Mouse (Mus musculus): Measurements from ENCODE around the gene Tmigd3. TPM values are rescaled to one million over a fixed set of nuclear protein-coding genes. Genes with fewer than 3 reads are reported as not detected.

The Tmigd3 gene
- polyA plus RNA-seq, 1 experiment from 2014 or later: not detected

- Histone ChIP-seq H3K4me3 (ENCODE audit: low read depth, low read length) (no peak overlapping the region), H3K36me3 (ENCODE audit: control insufficient read depth, insufficient read depth, low read length) (no peaks in the 10 kb centered on the region), H3K9ac (replicated peaks; ENCODE audit: low read depth, low read length) (no peak overlapping the region), H3K4me1 (ENCODE audit: control insufficient read depth, insufficient read depth, low read length) (no peaks in the 10 kb centered on the region), H3K27ac (ENCODE audit: low read depth, low read length) (no peak overlapping the region), H3K4me2 (ENCODE audit: low read depth, low read length) (no peak overlapping the region), H3K9me3 (ENCODE audit: control insufficient read depth, low read length) (no peaks in the 10 kb centered on the region), H3K27me3 (ENCODE audit: control insufficient read depth, insufficient read depth, low read length) (no peaks in the 10 kb centered on the region)
- WGBS: 44% methylated on average over 2 of the region's 2 CpGs
- ATAC-seq (ENCODE audit: low read depth): no peak
These were observed 2.6 kb upstream of the Tmigd3 start for GRCm38 (mm10) chr3:105868135-105868534.

- H3K27me3 ChIP-seq (ENCODE audit: control insufficient read depth, insufficient read depth, low read length): no peaks in the 10 kb centered on the region
- 58% methylated on average over 6 of the region's 6 CpGs for WGBS
- no peak overlapping the region for H3K4me3 ChIP-seq (ENCODE audit: low read depth, low read length)
- H3K9ac ChIP-seq (replicated peaks; ENCODE audit: low read depth, low read length): no peak overlapping the region
- H3K36me3 ChIP-seq (ENCODE audit: control insufficient read depth, insufficient read depth, low read length): no peaks in the 10 kb centered on the region
- H3K9me3 ChIP-seq (ENCODE audit: control insufficient read depth, low read length): no peaks in the 10 kb centered on the region
- H3K27ac ChIP-seq (ENCODE audit: low read depth, low read length): no peak overlapping the region
- no peak overlapping the region for H3K4me2 ChIP-seq (ENCODE audit: low read depth, low read length)
- ATAC-seq (ENCODE audit: low read depth): no peak
- no peaks in the 10 kb centered on the region for H3K4me1 ChIP-seq (ENCODE audit: control insufficient read depth, insufficient read depth, low read length)
These were observed 1.3 kb downstream of the Tmigd3 start for GRCm38 (mm10) chr3:105872034-105872433.

- Histone ChIP-seq H3K9ac (replicated peaks; ENCODE audit: low read depth, low read length) (no peak overlapping the region), H3K27ac (ENCODE audit: low read depth, low read length) (no peak overlapping the region), H3K27me3 (ENCODE audit: control insufficient read depth, insufficient read depth, low read length) (no peaks in the 10 kb centered on the region), H3K4me2 (ENCODE audit: low read depth, low read length) (no peak overlapping the region), H3K4me3 (ENCODE audit: low read depth, low read length) (no peak overlapping the region), H3K9me3 (ENCODE audit: control insufficient read depth, low read length) (no peaks in the 10 kb centered on the region), H3K4me1 (ENCODE audit: control insufficient read depth, insufficient read depth, low read length) (no peaks in the 10 kb centered on the region), H3K36me3 (ENCODE audit: control insufficient read depth, insufficient read depth, low read length) (no peaks in the 10 kb centered on the region)
- no peak for ATAC-seq (ENCODE audit: low read depth)
- 51% methylated on average over 3 of the region's 3 CpGs for WGBS
These were observed 1.9 kb downstream of the Tmigd3 start for GRCm38 (mm10) chr3:105872579-105872978.

- 82% methylated on average over 6 of the region's 6 CpGs for WGBS
- Histone ChIP-seq H3K27me3 (ENCODE audit: control insufficient read depth, insufficient read depth, low read length) (no peaks in the 10 kb centered on the region), H3K27ac (ENCODE audit: low read depth, low read length) (no peak overlapping the region), H3K4me2 (ENCODE audit: low read depth, low read length) (no peak overlapping the region), H3K36me3 (ENCODE audit: control insufficient read depth, insufficient read depth, low read length) (no peaks in the 10 kb centered on the region), H3K9me3 (ENCODE audit: control insufficient read depth, low read length) (no peaks in the 10 kb centered on the region), H3K4me3 (ENCODE audit: low read depth, low read length) (no peak overlapping the region), H3K4me1 (ENCODE audit: control insufficient read depth, insufficient read depth, low read length) (no peaks in the 10 kb centered on the region), H3K9ac (replicated peaks; ENCODE audit: low read depth, low read length) (no peak overlapping the region)
- ATAC-seq (ENCODE audit: low read depth): no peak
These were observed 3.0 kb downstream of the Tmigd3 start for GRCm38 (mm10) chr3:105873451-105874445.

GRCm38 (mm10) chr3:105876022-105876421, 5.3 kb downstream of the Tmigd3 start:
- 83% methylated on average over 5 of the region's 5 CpGs for WGBS
- no peaks in the 10 kb centered on the region for H3K4me1 ChIP-seq (ENCODE audit: control insufficient read depth, insufficient read depth, low read length)
- no peak for ATAC-seq (ENCODE audit: low read depth)
- no peak overlapping the region for H3K4me2 ChIP-seq (ENCODE audit: low read depth, low read length)
- H3K4me3 ChIP-seq (ENCODE audit: low read depth, low read length): no peak overlapping the region
- H3K27me3 ChIP-seq (ENCODE audit: control insufficient read depth, insufficient read depth, low read length): no peaks in the 10 kb centered on the region
- H3K27ac ChIP-seq (ENCODE audit: low read depth, low read length): no peak overlapping the region
- H3K9ac ChIP-seq (replicated peaks; ENCODE audit: low read depth, low read length): no peak overlapping the region
- no peaks in the 10 kb centered on the region for H3K9me3 ChIP-seq (ENCODE audit: control insufficient read depth, low read length)
- H3K36me3 ChIP-seq (ENCODE audit: control insufficient read depth, insufficient read depth, low read length): no peaks in the 10 kb centered on the region

- Histone ChIP-seq H3K4me2 (ENCODE audit: low read depth, low read length) (no peak overlapping the region), H3K9me3 (ENCODE audit: control insufficient read depth, low read length) (no peaks in the 10 kb centered on the region), H3K27ac (ENCODE audit: low read depth, low read length) (no peak overlapping the region), H3K9ac (replicated peaks; ENCODE audit: low read depth, low read length) (no peak overlapping the region), H3K4me3 (ENCODE audit: low read depth, low read length) (no peak overlapping the region), H3K4me1 (ENCODE audit: control insufficient read depth, insufficient read depth, low read length) (no peaks in the 10 kb centered on the region), H3K36me3 (ENCODE audit: control insufficient read depth, insufficient read depth, low read length) (no peaks in the 10 kb centered on the region), H3K27me3 (ENCODE audit: control insufficient read depth, insufficient read depth, low read length) (no peaks in the 10 kb centered on the region)
- WGBS: 90% methylated on average over 6 of the region's 6 CpGs
- ATAC-seq (ENCODE audit: low read depth): no peak
These were observed 6.6 kb downstream of the Tmigd3 start for GRCm38 (mm10) chr3:105877252-105877803.

- H3K36me3 ChIP-seq (ENCODE audit: control insufficient read depth, insufficient read depth, low read length): no peaks in the 10 kb centered on the region
- H3K4me2 ChIP-seq (ENCODE audit: low read depth, low read length): no peak overlapping the region
- H3K9me3 ChIP-seq (ENCODE audit: control insufficient read depth, low read length): no peaks in the 10 kb centered on the region
- H3K4me1 ChIP-seq (ENCODE audit: control insufficient read depth, insufficient read depth, low read length): no peaks in the 10 kb centered on the region
- no peak overlapping the region for H3K4me3 ChIP-seq (ENCODE audit: low read depth, low read length)
- 86% methylated on average over 2 of the region's 2 CpGs for WGBS
- no peak overlapping the region for H3K27ac ChIP-seq (ENCODE audit: low read depth, low read length)
- ATAC-seq (ENCODE audit: low read depth): no peak
- no peak overlapping the region for H3K9ac ChIP-seq (replicated peaks; ENCODE audit: low read depth, low read length)
- H3K27me3 ChIP-seq (ENCODE audit: control insufficient read depth, insufficient read depth, low read length): no peaks in the 10 kb centered on the region
These were observed 7.2 kb downstream of the Tmigd3 start for GRCm38 (mm10) chr3:105877919-105878318.

- Histone ChIP-seq H3K4me3 (ENCODE audit: low read depth, low read length) (no peak overlapping the region), H3K36me3 (ENCODE audit: control insufficient read depth, insufficient read depth, low read length) (no peaks in the 10 kb centered on the region), H3K9me3 (ENCODE audit: control insufficient read depth, low read length) (no peaks in the 10 kb centered on the region), H3K27me3 (ENCODE audit: control insufficient read depth, insufficient read depth, low read length) (no peaks in the 10 kb centered on the region), H3K27ac (ENCODE audit: low read depth, low read length) (no peak overlapping the region), H3K4me2 (ENCODE audit: low read depth, low read length) (no peak overlapping the region), H3K9ac (replicated peaks; ENCODE audit: low read depth, low read length) (no peak overlapping the region), H3K4me1 (ENCODE audit: control insufficient read depth, insufficient read depth, low read length) (no peaks in the 10 kb centered on the region)
- WGBS: 94% methylated on average over 8 of the region's 8 CpGs
- no peak for ATAC-seq (ENCODE audit: low read depth)
These were observed 8.0 kb downstream of the Tmigd3 start for GRCm38 (mm10) chr3:105878751-105879150.

- H3K27me3 ChIP-seq (ENCODE audit: control insufficient read depth, insufficient read depth, low read length): no peaks in the 10 kb centered on the region
- no peak for ATAC-seq (ENCODE audit: low read depth)
- WGBS: 78% methylated on average over 3 of the region's 3 CpGs
These were observed 9.7 kb downstream of the Tmigd3 start for GRCm38 (mm10) chr3:105880419-105880818.

More at GRCm38 (mm10) chr3:105880419-105880818, 9.7 kb downstream of the Tmigd3 start:
- Histone ChIP-seq H3K9me3 (ENCODE audit: control insufficient read depth, low read length) (no peaks in the 10 kb centered on the region), H3K27ac (ENCODE audit: low read depth, low read length) (no peak overlapping the region), H3K36me3 (ENCODE audit: control insufficient read depth, insufficient read depth, low read length) (no peaks in the 10 kb centered on the region), H3K4me2 (ENCODE audit: low read depth, low read length) (no peak overlapping the region), H3K9ac (replicated peaks; ENCODE audit: low read depth, low read length) (no peak overlapping the region), H3K4me1 (ENCODE audit: control insufficient read depth, insufficient read depth, low read length) (no peaks in the 10 kb centered on the region), H3K4me3 (ENCODE audit: low read depth, low read length) (no peak overlapping the region)
